Mouse (Mus musculus): ENCODE measurements at regions not wholly inside any gene's neighbourhood (a gene's known extent, or its start where the extent isn't known, plus 50 kb on each side); places are given as distances from the start of the nearest gene placed in this dataset.

GRCm38 (mm10) chr8:86359518-86359917 lies 221.0 kb downstream of the Abcc12 start:
- DNase-seq, result no peak

- peak; percentile 43 for DNase-seq
Observed at GRCm38 (mm10) chr8:86353816-86354215, 226.7 kb downstream of the Abcc12 start.

- no peak for DNase-seq
Observed at GRCm38 (mm10) chr8:86351545-86352190, 228.8 kb downstream of the Abcc12 start.

- no peak for DNase-seq
Observed at GRCm38 (mm10) chr8:86350128-86350527, 230.4 kb downstream of the Abcc12 start.

- no peak for DNase-seq
Observed at GRCm38 (mm10) chr8:86342016-86342684, 238.3 kb downstream of the Abcc12 start.

- DNase-seq, result no peak
Observed at GRCm38 (mm10) chr8:86338574-86339264, 241.8 kb downstream of the Abcc12 start.

- DNase-seq, result no peak
Observed at GRCm38 (mm10) chr8:86331383-86331782, 249.1 kb downstream of the Abcc12 start.

- peak; percentile 55 for DNase-seq
Observed at GRCm38 (mm10) chr8:86328626-86329025, 251.9 kb downstream of the Abcc12 start.

GRCm38 (mm10) chr8:86327982-86328381 lies 252.5 kb downstream of the Abcc12 start:
- DNase-seq, result no peak

- DNase-seq, result peak; percentile 60
Observed at GRCm38 (mm10) chr8:86325040-86325439, 255.4 kb downstream of the Abcc12 start.

- no peak for DNase-seq
Observed at GRCm38 (mm10) chr8:86324542-86324941, 255.9 kb downstream of the Abcc12 start.

GRCm38 (mm10) chr8:86323823-86324222 lies 256.7 kb downstream of the Abcc12 start:
- DNase-seq, result no peak

- no peak for DNase-seq
Observed at GRCm38 (mm10) chr8:86322494-86322893, 258.0 kb downstream of the Abcc12 start.

GRCm38 (mm10) chr8:86320938-86321337 lies 259.5 kb downstream of the Abcc12 start:
- peak; percentile 58 for DNase-seq

GRCm38 (mm10) chr8:86318531-86318930 lies 262.0 kb downstream of the Abcc12 start:
- no peak for DNase-seq

- DNase-seq, result peak; percentile 59
Observed at GRCm38 (mm10) chr8:86316236-86316635, 264.2 kb downstream of the Abcc12 start.

- no peak for DNase-seq
Observed at GRCm38 (mm10) chr8:86309460-86309859, 271.0 kb downstream of the Abcc12 start.

GRCm38 (mm10) chr8:86307339-86307738 lies 273.1 kb downstream of the Abcc12 start:
- peak; percentile 46 for DNase-seq

- no peak for DNase-seq
Observed at GRCm38 (mm10) chr8:86301885-86302509, 278.5 kb downstream of the Abcc12 start.

GRCm38 (mm10) chr8:86288713-86289384 lies 291.6 kb downstream of the Abcc12 start:
- no peak for DNase-seq

GRCm38 (mm10) chr8:86282922-86283321 lies 297.6 kb downstream of the Abcc12 start:
- DNase-seq, result no peak

GRCm38 (mm10) chr8:86280093-86280721 lies 300.3 kb downstream of the Abcc12 start:
- peak; percentile 42 for DNase-seq

Measured in cerebellum, adult 9-11 months (tissue).